Mouse (Mus musculus): ENCODE measurements around the gene Clpx. TPM values are rescaled to one million over a fixed set of nuclear protein-coding genes. Genes with fewer than 3 reads are reported as not detected.
A peak's percentile ranks its signal among the peaks of the same experiment; 100 is the strongest.

Clpx gene
- polyA plus RNA-seq, 1 experiment from 2014 or later: 40.6 TPM

DNA sequence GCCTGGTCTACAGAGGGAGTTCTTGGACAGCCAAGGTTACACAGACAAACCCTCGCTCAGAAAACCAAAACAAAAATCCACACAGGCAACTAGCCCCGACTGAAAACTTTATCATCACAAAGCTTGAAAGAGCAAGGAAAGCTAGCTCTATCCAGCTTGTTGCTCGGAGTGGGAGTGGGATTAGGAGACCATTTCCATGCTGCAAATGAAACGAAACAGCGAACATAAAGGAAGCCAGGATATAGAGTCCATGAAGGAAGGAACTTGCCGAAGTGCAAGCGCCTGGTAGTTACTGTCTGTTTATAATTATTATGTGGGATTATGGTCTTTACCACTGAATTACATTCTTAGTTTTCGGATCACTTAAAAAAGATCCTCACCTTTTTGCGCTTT lies 484 bp upstream of the Clpx start:
- Histone ChIP-seq H3K4me2 (peak overlapping the region; percentile 74), H3K9me3 (replicated peaks) (no peaks in the 10 kb centered on the region)
- under 1% methylated on average over 9 of the region's 9 CpGs for WGBS

DNA sequence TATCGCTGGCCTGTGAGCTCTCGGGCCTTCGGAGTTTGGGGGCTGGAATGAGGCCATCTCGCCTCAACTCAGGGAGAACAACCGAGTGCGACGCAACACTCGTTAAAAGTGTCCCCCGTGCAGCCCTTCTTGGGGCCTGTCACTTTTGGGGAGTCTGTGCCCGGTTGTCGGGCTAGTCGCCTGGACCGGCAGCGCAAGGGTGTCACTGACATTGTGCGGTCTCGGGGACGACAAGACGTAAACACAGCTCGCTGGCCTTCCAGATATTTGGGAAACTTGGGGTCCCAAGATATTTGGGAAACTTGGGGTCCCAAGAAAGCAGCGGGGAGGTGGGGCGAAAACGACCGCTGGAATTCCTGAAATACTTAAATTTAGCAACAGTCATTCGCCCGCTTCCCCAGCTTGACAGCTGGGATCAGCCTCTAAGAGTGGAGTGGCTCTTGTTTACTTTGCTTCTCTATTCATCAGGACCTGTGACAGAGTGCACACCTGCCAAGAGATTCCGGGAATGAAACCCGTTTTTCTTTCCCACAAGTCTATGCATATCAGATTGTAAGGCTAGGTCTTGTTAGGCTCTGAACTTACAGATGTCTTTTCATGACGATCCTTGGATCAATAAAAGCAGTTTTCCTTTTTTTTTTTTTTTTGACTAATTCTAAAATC lies 787 bp downstream of the Clpx start:
- Histone ChIP-seq H3K27ac (replicated peaks) (peak overlapping the region; percentile 92), H3K4me3 (replicated peaks) (peak overlapping the region; percentile 62), H3K4me1 (peaks cover 22% of the 10 kb centered on the region), H3K27me3 (replicated peaks) (no peaks in the 10 kb centered on the region), H3K9ac (replicated peaks) (peak overlapping the region; percentile 77), H3K9me3 (replicated peaks) (no peaks in the 10 kb centered on the region), H3K36me3 (peaks cover 13% of the 10 kb centered on the region; the same call in 1 of the 2 replicates), H3K4me2 (peak overlapping the region; percentile 79)
- ATAC-seq (ENCODE audit: low FRiP score): no peak
- WGBS: 3% methylated on average over 28 of the region's 28 CpGs

More for the DNA sequence above, 484 bp upstream of the Clpx start:
- ATAC-seq (ENCODE audit: low FRiP score): peak; percentile 22
- H3K4me1 ChIP-seq: peaks cover 22% of the 10 kb centered on the region
- peaks cover 9% of the 10 kb centered on the region; the same call in 1 of the 2 replicates for H3K36me3 ChIP-seq
- H3K27ac ChIP-seq (replicated peaks): peak overlapping the region; percentile 79
- H3K9ac ChIP-seq (replicated peaks): peak overlapping the region; percentile 55
- no peaks in the 10 kb centered on the region for H3K27me3 ChIP-seq (replicated peaks)
- H3K4me3 ChIP-seq (replicated peaks): peak overlapping the region; percentile 62

GRCm38 (mm10) chr9:65297056-65297455 lies 3.0 kb downstream of the Clpx start:
- H3K27me3 ChIP-seq (replicated peaks): no peaks in the 10 kb centered on the region
- WGBS: 97% methylated on average over 2 of the region's 2 CpGs
- peaks cover 22% of the 10 kb centered on the region for H3K4me1 ChIP-seq
- H3K9ac ChIP-seq (replicated peaks): no peak overlapping the region
- H3K9me3 ChIP-seq (replicated peaks): no peaks in the 10 kb centered on the region
- H3K4me3 ChIP-seq (replicated peaks): no peak overlapping the region
- peaks cover 29% of the 10 kb centered on the region for H3K36me3 ChIP-seq
- ATAC-seq (ENCODE audit: low FRiP score): no peak
- H3K27ac ChIP-seq (replicated peaks): no peak overlapping the region
- no peak overlapping the region for H3K4me2 ChIP-seq

- Histone ChIP-seq H3K4me2 (no peak overlapping the region), H3K4me3 (replicated peaks) (no peak overlapping the region), H3K36me3 (peaks cover 46% of the 10 kb centered on the region), H3K27ac (replicated peaks) (no peak overlapping the region), H3K27me3 (replicated peaks) (no peaks in the 10 kb centered on the region), H3K4me1 (peaks cover 13% of the 10 kb centered on the region), H3K9me3 (replicated peaks) (no peaks in the 10 kb centered on the region), H3K9ac (replicated peaks) (no peak overlapping the region)
- WGBS: 90% methylated on average over 3 of the region's 3 CpGs
- ATAC-seq (ENCODE audit: low FRiP score): no peak
These were observed 4.7 kb downstream of the Clpx start for GRCm38 (mm10) chr9:65298761-65299160.

- 96% methylated on average over 7 of the region's 7 CpGs for WGBS
- no peak overlapping the region for H3K9ac ChIP-seq (replicated peaks)
- H3K36me3 ChIP-seq: peaks cover 46% of the 10 kb centered on the region
- H3K4me3 ChIP-seq (replicated peaks): no peak overlapping the region
- H3K4me2 ChIP-seq: no peak overlapping the region
- no peaks in the 10 kb centered on the region for H3K27me3 ChIP-seq (replicated peaks)
- H3K9me3 ChIP-seq (replicated peaks): no peaks in the 10 kb centered on the region
- H3K4me1 ChIP-seq: peaks cover 13% of the 10 kb centered on the region
- H3K27ac ChIP-seq (replicated peaks): no peak overlapping the region
- ATAC-seq (ENCODE audit: low FRiP score): no peak
These were observed 5.6 kb downstream of the Clpx start for GRCm38 (mm10) chr9:65299650-65300049.

DNA sequence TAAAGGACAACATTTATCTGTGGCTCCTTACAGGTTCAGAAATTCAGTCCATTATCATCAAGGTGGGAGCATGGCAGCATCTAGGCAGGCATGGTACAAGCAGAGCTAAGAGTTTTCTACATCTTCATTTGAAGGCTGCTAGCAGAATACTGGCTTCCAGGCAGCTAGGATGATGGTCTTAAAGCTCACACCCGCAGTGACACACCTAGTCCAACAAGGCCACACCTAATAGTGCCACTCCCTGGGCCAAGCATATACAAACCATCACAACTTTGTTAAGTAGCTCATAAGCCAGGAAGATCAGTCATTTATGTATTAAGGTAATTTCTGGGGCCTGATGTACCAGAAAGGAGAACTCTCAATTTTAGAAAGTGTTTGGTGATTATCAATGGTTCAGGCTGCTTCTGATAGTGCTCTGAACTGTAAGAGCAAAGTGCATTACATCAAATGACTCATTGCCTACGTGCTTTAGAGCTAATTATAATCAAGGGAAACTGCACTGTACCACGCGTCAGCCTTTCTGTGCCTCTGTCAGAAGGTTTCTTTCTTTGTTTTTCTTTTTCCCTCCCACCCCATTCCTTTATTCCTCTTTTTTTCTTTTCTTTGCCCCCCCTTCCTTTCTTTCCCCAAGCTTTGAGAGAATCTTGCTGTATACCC lies 8.4 kb downstream of the Clpx start:
- Histone ChIP-seq H3K9ac (replicated peaks) (no peak overlapping the region), H3K4me2 (no peak overlapping the region), H3K9me3 (replicated peaks) (no peaks in the 10 kb centered on the region), H3K27me3 (replicated peaks) (no peaks in the 10 kb centered on the region), H3K27ac (replicated peaks) (no peak overlapping the region), H3K4me1 (no peaks in the 10 kb centered on the region), H3K36me3 (peaks cover 54% of the 10 kb centered on the region), H3K4me3 (replicated peaks) (no peak overlapping the region)
- ATAC-seq (ENCODE audit: low FRiP score): no peak
- 97% methylated on average over 4 of the region's 4 CpGs for WGBS

DNA sequence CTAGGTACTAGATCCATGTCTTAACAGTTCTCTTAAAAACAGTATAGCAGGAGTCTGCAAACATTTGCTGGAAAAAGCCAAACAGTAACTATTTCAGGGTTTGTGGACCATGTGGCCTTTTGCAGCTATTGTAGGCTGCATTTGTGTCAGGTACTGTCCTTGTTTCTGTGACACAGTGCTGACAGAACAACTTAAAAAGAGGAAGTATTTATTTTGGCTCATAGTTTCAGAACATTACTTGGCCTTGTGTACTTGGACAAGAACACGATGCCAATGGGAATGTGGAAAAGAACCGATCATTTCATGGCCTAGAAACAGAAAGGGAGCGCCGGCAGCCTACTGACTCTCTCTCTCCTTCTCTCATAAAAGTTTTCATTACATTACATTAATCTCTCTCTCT lies 9.5 kb downstream of the Clpx start:
- Histone ChIP-seq H3K9me3 (replicated peaks) (no peaks in the 10 kb centered on the region), H3K36me3 (peaks cover 61% of the 10 kb centered on the region)
- WGBS: 97% methylated on average over 4 of the region's 4 CpGs

GRCm38 (mm10) chr9:65304300-65304699 lies 10.2 kb downstream of the Clpx start:
- H3K27me3 ChIP-seq (replicated peaks): no peaks in the 10 kb centered on the region
- no peak overlapping the region for H3K4me2 ChIP-seq
- peaks cover 65% of the 10 kb centered on the region for H3K36me3 ChIP-seq
- ATAC-seq (ENCODE audit: low FRiP score): no peak
- 85% methylated on average over 4 of the region's 4 CpGs for WGBS
- H3K9ac ChIP-seq (replicated peaks): no peak overlapping the region
- no peak overlapping the region for H3K4me3 ChIP-seq (replicated peaks)
- no peak overlapping the region for H3K27ac ChIP-seq (replicated peaks)
- no peaks in the 10 kb centered on the region for H3K4me1 ChIP-seq
- H3K9me3 ChIP-seq (replicated peaks): no peaks in the 10 kb centered on the region

More for the DNA sequence above, 9.5 kb downstream of the Clpx start:
- no peak overlapping the region for H3K4me2 ChIP-seq
- no peaks in the 10 kb centered on the region for H3K4me1 ChIP-seq
- no peak for ATAC-seq (ENCODE audit: low FRiP score)
- H3K9ac ChIP-seq (replicated peaks): no peak overlapping the region
- H3K27ac ChIP-seq (replicated peaks): no peak overlapping the region
- no peak overlapping the region for H3K4me3 ChIP-seq (replicated peaks)
- H3K27me3 ChIP-seq (replicated peaks): no peaks in the 10 kb centered on the region

GRCm38 (mm10) chr9:65306672-65307071 lies 12.6 kb downstream of the Clpx start:
- no peak overlapping the region for H3K9ac ChIP-seq (replicated peaks)
- H3K36me3 ChIP-seq: peaks cover 56% of the 10 kb centered on the region
- H3K9me3 ChIP-seq (replicated peaks): no peaks in the 10 kb centered on the region
- no peaks in the 10 kb centered on the region for H3K4me1 ChIP-seq
- no peak overlapping the region for H3K4me3 ChIP-seq (replicated peaks)
- WGBS: 95% methylated on average over 2 of the region's 2 CpGs
- no peak for ATAC-seq (ENCODE audit: low FRiP score)
- H3K27me3 ChIP-seq (replicated peaks): no peaks in the 10 kb centered on the region
- H3K27ac ChIP-seq (replicated peaks): no peak overlapping the region
- no peak overlapping the region for H3K4me2 ChIP-seq

DNA sequence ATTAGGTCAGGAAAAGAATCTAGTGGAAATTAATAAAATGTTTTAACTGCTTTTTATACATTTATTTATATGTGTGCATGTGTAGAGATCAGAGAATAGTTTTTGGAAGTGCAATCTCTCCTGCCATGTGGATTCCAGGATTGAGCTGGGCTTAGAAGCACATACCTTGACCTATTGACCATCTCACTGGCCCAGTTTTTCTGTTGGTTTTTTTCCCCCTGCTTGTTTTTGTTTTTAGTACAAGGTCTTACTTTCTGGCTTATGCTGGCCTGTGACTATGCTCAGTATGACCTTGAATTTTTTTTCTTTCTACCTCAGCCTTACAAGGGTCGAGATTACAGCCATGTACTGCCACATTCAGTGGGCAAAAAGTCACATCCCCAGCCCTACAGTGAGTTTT lies 14.0 kb downstream of the Clpx start:
- H3K36me3 ChIP-seq: peaks cover 56% of the 10 kb centered on the region
- H3K27me3 ChIP-seq (replicated peaks): no peaks in the 10 kb centered on the region
- WGBS: 85% methylated on average over 1 of the region's 1 CpGs
- no peak for ATAC-seq (ENCODE audit: low FRiP score)
- H3K4me2 ChIP-seq: no peak overlapping the region
- H3K9me3 ChIP-seq (replicated peaks): no peaks in the 10 kb centered on the region
- no peak overlapping the region for H3K27ac ChIP-seq (replicated peaks)
- no peaks in the 10 kb centered on the region for H3K4me1 ChIP-seq
- H3K9ac ChIP-seq (replicated peaks): no peak overlapping the region
- no peak overlapping the region for H3K4me3 ChIP-seq (replicated peaks)

DNA sequence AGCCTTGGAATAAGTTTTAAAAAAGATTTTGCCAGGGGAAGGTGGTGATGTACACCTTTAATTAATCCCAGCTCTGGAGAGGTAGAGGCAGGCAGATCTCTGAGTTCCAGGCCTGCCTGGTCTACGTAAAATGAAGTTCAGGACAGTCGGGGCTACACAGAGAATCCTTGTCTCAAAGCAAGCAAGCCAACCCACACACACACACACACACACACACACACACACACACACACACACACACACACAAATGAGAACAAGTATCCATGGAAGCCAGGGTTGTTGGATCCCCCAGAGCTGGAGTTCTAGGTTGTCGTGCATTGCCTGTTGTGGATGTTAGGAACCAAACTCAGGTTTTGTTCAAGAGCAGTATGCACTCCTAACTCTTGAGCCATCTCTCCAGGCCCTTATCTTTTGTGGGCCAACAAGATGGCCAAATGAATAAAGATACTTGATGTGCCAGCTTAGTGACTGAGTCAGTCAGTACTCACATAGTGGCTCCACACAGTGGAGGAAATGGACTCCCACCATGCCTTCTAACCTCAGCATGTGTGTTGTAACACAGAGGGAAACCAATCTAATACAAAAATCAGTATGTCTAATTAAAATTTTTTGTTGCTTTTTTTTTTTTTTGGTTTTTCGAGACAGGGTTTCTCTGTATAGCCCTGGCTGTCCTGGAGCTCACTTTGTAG lies 18.8 kb downstream of the Clpx start:
- H3K9me3 ChIP-seq (replicated peaks): no peaks in the 10 kb centered on the region
- no peak overlapping the region for H3K27ac ChIP-seq (replicated peaks)
- WGBS: 98% methylated on average over 4 of the region's 4 CpGs
- H3K4me2 ChIP-seq: no peak overlapping the region
- H3K27me3 ChIP-seq (replicated peaks): no peaks in the 10 kb centered on the region
- no peak overlapping the region for H3K4me3 ChIP-seq (replicated peaks)
- H3K36me3 ChIP-seq: peaks cover 58% of the 10 kb centered on the region
- ATAC-seq (ENCODE audit: low FRiP score): no peak
- no peak overlapping the region for H3K9ac ChIP-seq (replicated peaks)
- no peaks in the 10 kb centered on the region for H3K4me1 ChIP-seq

GRCm38 (mm10) chr9:65313846-65314245 lies 19.8 kb downstream of the Clpx start:
- H3K4me3 ChIP-seq (replicated peaks): no peak overlapping the region
- no peaks in the 10 kb centered on the region for H3K4me1 ChIP-seq
- H3K36me3 ChIP-seq: peaks cover 57% of the 10 kb centered on the region
- no peak overlapping the region for H3K9ac ChIP-seq (replicated peaks)
- H3K9me3 ChIP-seq (replicated peaks): no peaks in the 10 kb centered on the region
- no peak for ATAC-seq (ENCODE audit: low FRiP score)
- H3K27ac ChIP-seq (replicated peaks): no peak overlapping the region
- 95% methylated on average over 1 of the region's 1 CpGs for WGBS
- no peak overlapping the region for H3K4me2 ChIP-seq
- H3K27me3 ChIP-seq (replicated peaks): no peaks in the 10 kb centered on the region
